Mouse (Mus musculus) heart, adult 2 months (tissue): ENCODE results near the gene Fam214a.

Source experiments
- CTCF ChIP-seq: fragments of 200-600 bp; IDR thresholded peaks from 2 replicates; pipeline ENCODE4 v1.8.1; 2022; ENCODE audit warnings: antibody characterized with exemption, mild to moderate bottlenecking, moderate library complexity
- EP300 ChIP-seq: fragments of 200-500 bp; IDR thresholded peaks from 2 replicates; pipeline ENCODE4 v1.6.1; 2011; ENCODE audit warnings: low read depth, low read length, control low read depth; ENCODE audit not compliant: insufficient read depth
- POLR2A ChIP-seq: fragments of 200-500 bp; IDR thresholded peaks from 2 replicates; pipeline ENCODE4 v1.6.1; 2011; ENCODE audit warnings: mild to moderate bottlenecking, low read depth, low read length, control low read depth; ENCODE audit not compliant: insufficient read depth

DNA sequence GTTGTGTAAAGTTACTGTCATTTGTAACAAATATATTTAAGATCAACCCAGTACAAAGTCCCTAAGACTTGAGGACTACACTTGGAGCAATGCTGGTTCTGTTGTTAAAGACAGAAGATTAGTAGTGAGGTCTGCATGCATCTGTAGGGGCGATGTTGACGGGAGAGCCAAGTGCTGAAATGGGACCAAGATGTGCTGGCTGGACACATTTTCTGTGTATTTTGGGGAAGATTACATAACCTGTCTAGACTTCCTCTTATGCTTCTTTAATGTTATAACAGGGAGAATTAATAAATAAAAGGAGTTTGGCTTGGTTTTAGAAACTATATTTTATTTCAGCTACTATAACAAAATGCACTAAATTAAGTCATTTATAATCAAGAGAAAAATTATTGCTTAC lies 37.3 kb downstream of the Fam214a start:
- TF ChIP-seq EP300 (no peak), POLR2A (no peak), CTCF (no peak)
